Mouse (Mus musculus): Measurements from ENCODE around the gene Slc17a7. TPM values are rescaled to one million over a fixed set of nuclear protein-coding genes. Genes with fewer than 3 reads are reported as not detected.

The Slc17a7 gene
- polyA plus RNA-seq, 1 experiment from 2014 or later, result 0.62 TPM

DNA sequence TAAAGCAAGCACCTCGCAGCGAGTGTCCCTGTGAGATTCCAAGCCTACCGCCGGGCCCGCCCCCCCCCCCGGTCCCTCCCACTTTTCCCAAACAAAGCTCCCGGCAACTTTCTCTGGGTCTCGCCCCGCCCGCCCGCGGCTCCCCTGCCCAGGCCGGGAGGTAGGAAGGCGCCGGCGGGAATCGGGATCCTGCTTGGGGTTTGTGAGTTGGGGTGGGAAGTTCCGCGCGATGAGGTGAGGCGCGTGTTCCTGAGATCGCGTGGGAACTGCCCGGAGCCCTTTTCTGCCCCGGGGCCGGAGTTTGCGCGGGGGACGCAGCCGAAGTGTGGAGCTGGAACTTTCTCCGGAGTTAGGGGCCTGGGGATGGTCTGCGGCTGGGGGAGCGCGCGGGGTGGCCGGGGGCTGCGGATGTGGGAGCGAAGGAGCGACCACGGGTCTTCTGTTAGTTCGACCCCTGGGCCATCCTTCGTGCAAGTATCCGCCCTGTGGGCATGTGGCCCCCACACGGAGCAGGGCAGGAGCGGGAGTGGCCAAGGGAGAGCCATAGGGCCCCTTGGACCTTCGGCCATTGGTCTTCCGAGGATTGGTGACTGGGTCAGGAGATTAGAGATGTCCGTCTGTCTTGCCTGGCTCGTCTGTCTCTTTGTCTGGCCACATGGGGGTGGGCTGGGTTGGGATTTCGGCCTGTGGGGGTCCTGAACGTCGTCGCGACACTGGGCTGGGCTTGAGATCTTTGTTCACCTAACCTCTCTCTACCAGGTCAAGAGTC, 52.1 kb downstream of the Slc17a7 start, which contains the start of gene Tead2:
Tead2 (plus strand) TSS at position 81 of the 769 bp plus-strand sequence.
- peak; percentile 60 for ATAC-seq (ENCODE audit: low FRiP score, low TSS enrichment)
- peak; percentile 67 for DNase-seq
- H3K4me1 ChIP-seq (ENCODE audit: control insufficient read depth, insufficient read depth, low read length), result peaks cover 13% of the 10 kb centered on the region; the same call in 1 of the 2 replicates
- H3K9ac ChIP-seq (replicated peaks; ENCODE audit: low read length), result peak within 1 kb of the TSS; percentile 72
- peaks cover 7% of the 10 kb centered on the region for H3K36me3 ChIP-seq (ENCODE audit: control insufficient read depth, insufficient read depth, low read length)
- H3K27me3 ChIP-seq (ENCODE audit: control insufficient read depth, insufficient read depth, low read length), result peaks cover 16% of the 10 kb centered on the region
- H3K4me3 ChIP-seq (replicated peaks; ENCODE audit: low read depth, low read length), result peak within 1 kb of the TSS; percentile 48
- peak within 1 kb of the TSS; percentile 68 for H3K4me2 ChIP-seq (ENCODE audit: low read length)
- WGBS, result under 1% methylated on average over 51 of the region's 55 CpGs
- no peaks in the 10 kb centered on the region for H3K9me3 ChIP-seq (ENCODE audit: control insufficient read depth, low read length)
- H3K27ac ChIP-seq (replicated peaks; ENCODE audit: low read depth, low read length), result peak within 1 kb of the TSS; percentile 83

- Histone ChIP-seq H3K4me3 (replicated peaks; ENCODE audit: low read depth, low read length) (peak overlapping the region; percentile 48), H3K36me3 (ENCODE audit: control insufficient read depth, insufficient read depth, low read length) (peaks cover 8% of the 10 kb centered on the region), H3K4me2 (ENCODE audit: low read length) (peak overlapping the region; percentile 68), H3K4me1 (ENCODE audit: control insufficient read depth, insufficient read depth, low read length) (peaks cover 13% of the 10 kb centered on the region; the same call in 1 of the 2 replicates), H3K27ac (replicated peaks; ENCODE audit: low read depth, low read length) (peak overlapping the region; percentile 83), H3K9ac (replicated peaks; ENCODE audit: low read length) (peak overlapping the region; percentile 72), H3K9me3 (ENCODE audit: control insufficient read depth, low read length) (no peaks in the 10 kb centered on the region), H3K27me3 (ENCODE audit: control insufficient read depth, insufficient read depth, low read length) (peaks cover 8% of the 10 kb centered on the region)
- ATAC-seq (ENCODE audit: low FRiP score, low TSS enrichment) (peak; percentile 83), DNase-seq (peak; percentile 88)
- WGBS, result 0% methylated on average over 13 of the region's 13 CpGs
These were observed 52.9 kb downstream of the Slc17a7 start for GRCm38 (mm10) chr7:45216442-45217183.

DNA sequence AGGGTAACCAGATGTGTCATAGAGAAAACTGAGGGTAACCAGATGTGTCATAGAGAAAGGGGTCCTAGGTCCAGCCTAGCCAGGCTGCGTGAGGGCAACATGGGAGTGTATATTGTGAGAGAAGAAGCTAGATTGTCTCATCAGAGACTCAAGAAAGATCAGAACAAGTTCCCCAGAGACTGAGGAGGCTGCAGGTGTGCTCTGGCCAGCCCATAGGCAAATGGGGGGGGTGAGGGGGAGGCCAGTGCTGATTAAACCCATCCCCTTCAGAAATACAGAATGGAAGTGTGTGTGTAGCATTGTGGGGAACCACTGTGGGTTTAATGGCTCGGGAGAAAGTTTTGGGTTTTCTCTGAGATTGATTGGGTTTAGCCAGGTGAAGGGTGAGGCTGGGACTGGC, 57.9 kb downstream of the Slc17a7 start:
- no peak overlapping the region for H3K4me3 ChIP-seq (replicated peaks; ENCODE audit: low read depth, low read length)
- WGBS, result 90% methylated on average over 2 of the region's 2 CpGs
- peaks cover 17% of the 10 kb centered on the region for H3K36me3 ChIP-seq (ENCODE audit: control insufficient read depth, insufficient read depth, low read length)
- no peak overlapping the region for H3K9ac ChIP-seq (replicated peaks; ENCODE audit: low read length)
- no peaks in the 10 kb centered on the region for H3K9me3 ChIP-seq (ENCODE audit: control insufficient read depth, low read length)
- no peak overlapping the region for H3K27ac ChIP-seq (replicated peaks; ENCODE audit: low read depth, low read length)
- peaks cover 9% of the 10 kb centered on the region; the same call in 1 of the 2 replicates for H3K4me1 ChIP-seq (ENCODE audit: control insufficient read depth, insufficient read depth, low read length)
- no peak overlapping the region for H3K4me2 ChIP-seq (ENCODE audit: low read length)
- DNase-seq, result no peak
- H3K27me3 ChIP-seq (ENCODE audit: control insufficient read depth, insufficient read depth, low read length), result no peaks in the 10 kb centered on the region
- no peak for ATAC-seq (ENCODE audit: low FRiP score, low TSS enrichment)

DNA sequence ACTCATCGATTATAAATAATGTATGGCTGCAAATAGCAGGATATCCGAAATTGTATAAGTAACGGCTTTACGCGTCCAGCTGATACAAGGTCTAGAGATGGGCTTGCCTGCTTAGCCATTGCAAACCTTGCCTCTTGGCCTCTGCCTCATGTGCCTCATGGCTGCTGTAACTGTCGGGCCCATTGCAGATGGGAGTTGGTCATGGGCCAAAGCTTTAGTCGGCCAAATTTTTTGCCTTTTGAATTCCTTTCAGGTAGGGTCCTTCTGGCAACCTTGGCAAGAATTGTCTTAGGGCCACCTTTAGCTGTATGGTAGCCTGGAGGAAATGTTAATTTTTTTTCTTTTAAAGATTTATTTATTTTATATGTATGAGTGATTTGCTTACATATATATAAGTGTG, 61.1 kb downstream of the Slc17a7 start:
- H3K27me3 ChIP-seq (ENCODE audit: control insufficient read depth, insufficient read depth, low read length), result no peaks in the 10 kb centered on the region
- H3K4me3 ChIP-seq (replicated peaks; ENCODE audit: low read depth, low read length), result no peak overlapping the region
- peaks cover 32% of the 10 kb centered on the region for H3K36me3 ChIP-seq (ENCODE audit: control insufficient read depth, insufficient read depth, low read length)
- no peaks in the 10 kb centered on the region for H3K9me3 ChIP-seq (ENCODE audit: control insufficient read depth, low read length)
- H3K9ac ChIP-seq (replicated peaks; ENCODE audit: low read length), result no peak overlapping the region
- WGBS, result 95% methylated on average over 7 of the region's 7 CpGs
- H3K27ac ChIP-seq (replicated peaks; ENCODE audit: low read depth, low read length), result no peak overlapping the region
- ATAC-seq (ENCODE audit: low FRiP score, low TSS enrichment), result no peak
- H3K4me2 ChIP-seq (ENCODE audit: low read length), result no peak overlapping the region
- DNase-seq, result no peak
- no peaks in the 10 kb centered on the region for H3K4me1 ChIP-seq (ENCODE audit: control insufficient read depth, insufficient read depth, low read length)

MicroRNA genes within 50 kb of the gene (microRNA counts, 519-probe panel; counts per million panel counts)
- 4,195 counts per million, percentile 29 among the panel's probes with 10 or more counts for microRNA mmu-miR-150

Small RNA genes lying within 50 kb of the gene (microRNA-seq; reads per million reads assigned to microRNA genes)
- gene Mir150, result 94.4 reads per million, percentile 55 among the genes with 10 or more reads in this experiment
- gene Mir5121, result 16.9 reads per million, percentile 38 among the genes with 10 or more reads in this experiment
- not detected for gene Mir7055

Other genes with a start within 250 kb of the Slc17a7 start
- 124 and 133 TPM in 2 replicates for gene Ap2a1, start 234.5 kb upstream of the Slc17a7 start, polyA plus RNA-seq (2014; fragmentation: Nextera tagmentation; extraction: Ambion mirVana)
- gene Tsks, start 220.7 kb upstream of the Slc17a7 start, polyA plus RNA-seq (2014; fragmentation: Nextera tagmentation; extraction: Ambion mirVana), result not detected in 2 replicates
- gene Cpt1c, start 189.1 kb upstream of the Slc17a7 start, polyA plus RNA-seq (2014; fragmentation: Nextera tagmentation; extraction: Ambion mirVana), result 50.1 and 52.3 TPM in 2 replicates
- gene Prmt1, start 177.4 kb upstream of the Slc17a7 start, polyA plus RNA-seq (2014; fragmentation: Nextera tagmentation; extraction: Ambion mirVana), result 236 and 281 TPM in 2 replicates
- gene Irf3, start 166.3 kb upstream of the Slc17a7 start, polyA plus RNA-seq (2014; fragmentation: Nextera tagmentation; extraction: Ambion mirVana), result 46.7 and 54.0 TPM in 2 replicates
- 11.8 and 15.4 TPM in 2 replicates for gene Bcl2l12, start 165.2 kb upstream of the Slc17a7 start, polyA plus RNA-seq (2014; fragmentation: Nextera tagmentation; extraction: Ambion mirVana)
- gene Scaf1, start 147.6 kb upstream of the Slc17a7 start, polyA plus RNA-seq (2014; fragmentation: Nextera tagmentation; extraction: Ambion mirVana), result 60.6 and 61.2 TPM in 2 replicates
- 9.7 and 13.2 TPM in 2 replicates for gene Rras, start 146.0 kb upstream of the Slc17a7 start, polyA plus RNA-seq (2014; fragmentation: Nextera tagmentation; extraction: Ambion mirVana)
- gene Prr12, start 111.1 kb upstream of the Slc17a7 start, polyA plus RNA-seq (2014; fragmentation: Nextera tagmentation; extraction: Ambion mirVana), result 19.5 and 21.4 TPM in 2 replicates
- 55.3 and 65.9 TPM in 2 replicates for gene Nosip, start 101.5 kb upstream of the Slc17a7 start, polyA plus RNA-seq (2014; fragmentation: Nextera tagmentation; extraction: Ambion mirVana)
- gene Prrg2, start 101.3 kb upstream of the Slc17a7 start, polyA plus RNA-seq (2014; fragmentation: Nextera tagmentation; extraction: Ambion mirVana), result 10.1 and 12.2 TPM in 2 replicates
- 31.2 and 59.3 TPM in 2 replicates for gene Rcn3, start 71.7 kb upstream of the Slc17a7 start, polyA plus RNA-seq (2014; fragmentation: Nextera tagmentation; extraction: Ambion mirVana)
- gene Fcgrt, start 60.1 kb upstream of the Slc17a7 start, polyA plus RNA-seq (2014; fragmentation: Nextera tagmentation; extraction: Ambion mirVana), result 4.8 and 21.8 TPM in 2 replicates
- 915 and 960 TPM in 2 replicates for gene Rps11, start 39.5 kb upstream of the Slc17a7 start, polyA plus RNA-seq (2014; fragmentation: Nextera tagmentation; extraction: Ambion mirVana)
- 746 and 846 TPM in 2 replicates for gene Rpl13a, start 35.2 kb upstream of the Slc17a7 start, polyA plus RNA-seq (2014; fragmentation: Nextera tagmentation; extraction: Ambion mirVana)
- gene Gm45713, start 27.7 kb upstream of the Slc17a7 start, polyA plus RNA-seq (2014; fragmentation: Nextera tagmentation; extraction: Ambion mirVana), result 0.53 TPM in 1 of 2 replicates, not detected in the other
- 0.50 and 1.4 TPM in 2 replicates for gene Flt3l, start 27.5 kb upstream of the Slc17a7 start, polyA plus RNA-seq (2014; fragmentation: Nextera tagmentation; extraction: Ambion mirVana)
- gene Pih1d1, start 9.6 kb upstream of the Slc17a7 start, polyA plus RNA-seq (2014; fragmentation: Nextera tagmentation; extraction: Ambion mirVana), result 92.8 and 96.2 TPM in 2 replicates
- gene Aldh16a1, start 9.4 kb upstream of the Slc17a7 start, polyA plus RNA-seq (2014; fragmentation: Nextera tagmentation; extraction: Ambion mirVana), result 21.2 and 24.1 TPM in 2 replicates
- not detected in 2 replicates for gene Gfy, start 15.6 kb downstream of the Slc17a7 start, polyA plus RNA-seq (2014; fragmentation: Nextera tagmentation; extraction: Ambion mirVana)
- gene Pth2, start 17.0 kb downstream of the Slc17a7 start, polyA plus RNA-seq (2014; fragmentation: Nextera tagmentation; extraction: Ambion mirVana), result 0.68 and 1.4 TPM in 2 replicates
- 0.33 and 0.34 TPM in 2 replicates for gene Ccdc155, start 40.9 kb downstream of the Slc17a7 start, polyA plus RNA-seq (2014; fragmentation: Nextera tagmentation; extraction: Ambion mirVana)
- 2.4 and 2.7 TPM in 2 replicates for gene Dkkl1, start 48.2 kb downstream of the Slc17a7 start, polyA plus RNA-seq (2014; fragmentation: Nextera tagmentation; extraction: Ambion mirVana)
- gene Tead2, start 51.8 kb downstream of the Slc17a7 start, polyA plus RNA-seq (2014; fragmentation: Nextera tagmentation; extraction: Ambion mirVana), result 38.4 and 59.7 TPM in 2 replicates
- gene Cd37, start 75.2 kb downstream of the Slc17a7 start, polyA plus RNA-seq (2014; fragmentation: Nextera tagmentation; extraction: Ambion mirVana), result 0.76 and 1.0 TPM in 2 replicates
- 0.16 and 0.54 TPM in 2 replicates for gene Slc6a16, start 77.1 kb downstream of the Slc17a7 start, polyA plus RNA-seq (2014; fragmentation: Nextera tagmentation; extraction: Ambion mirVana)
- gene Slc6a21, start 113.6 kb downstream of the Slc17a7 start, polyA plus RNA-seq (2014; fragmentation: Nextera tagmentation; extraction: Ambion mirVana), result not detected in 2 replicates
- 8.4 and 9.5 TPM in 2 replicates for gene Trpm4, start 169.8 kb downstream of the Slc17a7 start, polyA plus RNA-seq (2014; fragmentation: Nextera tagmentation; extraction: Ambion mirVana)
- gene Hrc, start 171.3 kb downstream of the Slc17a7 start, polyA plus RNA-seq (2014; fragmentation: Nextera tagmentation; extraction: Ambion mirVana), result not detected in 2 replicates
- 26.9 and 28.0 TPM in 2 replicates for gene Ppfia3, start 203.1 kb downstream of the Slc17a7 start, polyA plus RNA-seq (2014; fragmentation: Nextera tagmentation; extraction: Ambion mirVana)
- gene Lin7b, start 206.6 kb downstream of the Slc17a7 start, polyA plus RNA-seq (2014; fragmentation: Nextera tagmentation; extraction: Ambion mirVana), result 11.6 and 26.5 TPM in 2 replicates
- 80.6 and 135 TPM in 2 replicates for gene Snrnp70, start 231.8 kb downstream of the Slc17a7 start, polyA plus RNA-seq (2014; fragmentation: Nextera tagmentation; extraction: Ambion mirVana)
- not detected in 2 replicates for gene Kcna7, start 241.7 kb downstream of the Slc17a7 start, polyA plus RNA-seq (2014; fragmentation: Nextera tagmentation; extraction: Ambion mirVana)
- gene Ntf5, start 249.7 kb downstream of the Slc17a7 start, polyA plus RNA-seq (2014; fragmentation: Nextera tagmentation; extraction: Ambion mirVana), result not detected in 2 replicates